Comparison of ENCODE assay signal across 8 mouse cellular contexts in the genomic region with DNA sequence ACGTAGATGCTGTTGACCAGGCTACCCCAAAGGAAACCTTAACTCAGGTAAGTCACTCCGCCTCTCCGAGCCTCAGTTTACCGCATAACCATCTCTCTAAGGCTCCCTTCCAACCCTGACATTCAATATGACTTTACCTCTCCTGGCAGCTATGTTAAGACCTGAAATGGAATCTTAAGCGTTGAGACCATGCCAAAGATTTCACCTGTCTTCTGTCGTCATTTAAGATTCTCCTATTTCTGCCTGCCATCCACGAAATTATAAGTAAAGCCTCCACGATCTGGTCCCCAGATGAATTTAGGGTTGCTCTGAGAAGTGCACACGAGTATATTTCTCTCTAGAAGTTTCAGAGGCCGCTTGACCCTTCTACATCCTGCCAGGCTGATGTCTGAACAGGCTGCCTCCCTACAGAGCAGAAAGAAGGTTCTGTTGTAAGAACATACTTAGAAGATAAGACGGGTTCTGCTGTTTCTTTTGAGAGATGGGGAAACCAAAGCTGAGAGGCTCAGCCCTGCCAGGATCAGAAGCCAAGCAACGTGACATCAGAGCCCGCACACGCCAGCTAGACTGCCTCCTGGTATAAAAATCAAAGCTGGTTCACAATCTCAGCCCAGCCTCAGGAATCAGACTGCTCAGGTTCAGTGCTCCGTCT. TPM values are rescaled to one million over a fixed set of nuclear protein-coding genes. Genes with fewer than 3 reads are reported as not detected.
DNase-seq lines count a peak whose midpoint lies in the region; ATAC-seq and TF ChIP-seq lines count a peak whose summit lies in the region.

No protein-coding gene starts in this region.

- 7% methylated on average over 15 of the region's 15 CpGs for WGBS in forebrain, embryonic 15.5 days
- 10% methylated on average over 14 of the region's 15 CpGs for WGBS in liver, embryonic 13.5 days (ENCODE audit: insufficient replicate concordance)

- DNase-seq in left cerebral cortex, adult 2 months (ENCODE audit: extremely low spot score in 1 of 2, low spot score in 2 of 2) = no peak
- no peak for DNase-seq in left cerebral cortex, postnatal 25 days (ENCODE audit: low spot score in 2 of 2)
- peak; percentile 66 to 73 for DNase-seq in cerebellum, adult 18-20 months
- no peak for DNase-seq in liver, embryonic 13.5 days
- no peak for DNase-seq in frontal cortex, postnatal 14 days (ENCODE audit: low spot score in 2 of 2)
- no peak for DNase-seq in spleen, adult 18-20 months
- no peak for DNase-seq in thymus, postnatal 4 days

- intact Hi-C loops in left cerebral cortex, adult 2 months (cut with DNase I) = loop anchor here (5.0 kb wide), 1 partner anchor 52 kb away; no protein-coding TSS in a partner anchor
- intact Hi-C loops in left cerebral cortex, postnatal 25 days (cut with DNase I) = loop anchor here (2.0 kb wide), 1 partner anchor 25 kb away; the partner anchor contains the start of genes Epb41 and Gm10300

- H3K4me1 ChIP-seq in forebrain, embryonic 15.5 days = peaks cover 29% of the 10 kb centered on the region
- peaks cover 78% of the 10 kb centered on the region for H3K4me1 ChIP-seq in liver, embryonic 13.5 days (replicated peaks)

- peaks cover 11% of the 10 kb centered on the region; the same call in 1 of the 2 replicates for H3K27me3 ChIP-seq in forebrain, embryonic 15.5 days
- H3K27me3 ChIP-seq in liver, embryonic 13.5 days = no peaks in the 10 kb centered on the region

- no peak for TF ChIP-seq CTCF in left cerebral cortex, adult 2 months (IDR thresholded peaks at IDR 0.05)

- H3K27ac ChIP-seq in left cerebral cortex, adult 2 months = no peak overlapping the region
- H3K27ac ChIP-seq in forebrain, embryonic 15.5 days (replicated peaks) = peak overlapping the region; percentile 5; the same call in 1 of the 2 replicates
- peak overlapping the region; percentile 74 for H3K27ac ChIP-seq in liver, embryonic 13.5 days

- H3K36me3 ChIP-seq in forebrain, embryonic 15.5 days = no peaks in the 10 kb centered on the region
- peaks cover 37% of the 10 kb centered on the region for H3K36me3 ChIP-seq in liver, embryonic 13.5 days

- no peak for ATAC-seq in forebrain, embryonic 15.5 days (replicated peaks)
- ATAC-seq in liver, embryonic 13.5 days (ENCODE audit: low read depth) = no peak

- peak overlapping the region; percentile 75 for H3K4me2 ChIP-seq in forebrain, embryonic 15.5 days (replicated peaks)
- peak overlapping the region; percentile 100 for H3K4me2 ChIP-seq in liver, embryonic 13.5 days

- peak overlapping the region; percentile 80 for H3K4me3 ChIP-seq in left cerebral cortex, adult 2 months
- H3K4me3 ChIP-seq in forebrain, embryonic 15.5 days = peak overlapping the region; percentile 68
- H3K4me3 ChIP-seq in liver, embryonic 13.5 days (replicated peaks) = peak overlapping the region; percentile 82

- no peaks in the 10 kb centered on the region for H3K9me3 ChIP-seq in forebrain, embryonic 15.5 days
- no peaks in the 10 kb centered on the region for H3K9me3 ChIP-seq in liver, embryonic 13.5 days (replicated peaks)

- peak overlapping the region; percentile 20; the same call in 1 of the 2 replicates for H3K9ac ChIP-seq in forebrain, embryonic 15.5 days (replicated peaks)
- peak overlapping the region; percentile 94 for H3K9ac ChIP-seq in liver, embryonic 13.5 days

RNA-seq across cellular contexts. Expression of gene Gm10300, which starts 24.8 kb away (rescaled TPM):
- not detected for total RNA-seq in left cerebral cortex, adult 2 months (2021)
- total RNA-seq in left cerebral cortex, postnatal 25 days (2021) = not detected
- polyA plus RNA-seq in forebrain, embryonic 15.5 days (2015; fragmentation: Nextera tagmentation; extraction: Ambion mirVana) = 0.08 TPM in 1 of 2 replicates, not detected in the other
- polyA plus RNA-seq in liver, embryonic 13.5 days (2015; fragmentation: Nextera tagmentation; extraction: Ambion mirVana) = 0.39 and 0.63 TPM in 2 replicates

RNA-seq across cellular contexts. Expression of gene Epb41, which starts 25.4 kb away (rescaled TPM):
- 10 to 100 TPM; 40.7 to 41.7 TPM for total RNA-seq in left cerebral cortex, adult 2 months (2021)
- 10 to 100 TPM; 32.5 to 42.7 TPM for total RNA-seq in left cerebral cortex, postnatal 25 days (2021)
- polyA plus RNA-seq in forebrain, embryonic 15.5 days (2015; fragmentation: Nextera tagmentation; extraction: Ambion mirVana) = 73.3 and 73.7 TPM in 2 replicates
- polyA plus RNA-seq in liver, embryonic 13.5 days (2015; fragmentation: Nextera tagmentation; extraction: Ambion mirVana) = 147 and 193 TPM in 2 replicates

Comparison
In these comparisons a context has a peak if more than half of its experiments do, and no peak if none do; other contexts are left out.
1. DNase-seq: peak in cerebellum, adult 18-20 months (2 of 2); none in left cerebral cortex, adult 2 months (0 of 2), left cerebral cortex, postnatal 25 days (0 of 2), liver, embryonic 13.5 days (single experiment), frontal cortex, postnatal 14 days (0 of 2), spleen, adult 18-20 months (0 of 2) and thymus, postnatal 4 days (single experiment).
2. Peak in every context shown above with its lines, with median percentiles within 50 percentile points of each other: H3K4me3 ChIP-seq.